Mouse (Mus musculus) neural tube, embryonic 11.5 days (tissue): ENCODE data around the gene Pnmt. TPM values are rescaled to one million over a fixed set of nuclear protein-coding genes. Genes with fewer than 3 reads are reported as not detected.

Experiments used
- ATAC-seq: fragments of 200-750 bp; cut with Nextera tagmentation; 2 replicates; pipeline ENCODE4 v1.8.0; 2017; ENCODE audit warnings: moderate number of reproducible peaks, mild to moderate bottlenecking, moderate TSS enrichment, moderate library complexity; ENCODE audit not compliant: insufficient read depth, low FRiP score, low TSS enrichment
- DNase-seq: peaks from one replicate; pipeline ENCODE4 v3.0.0-alpha.2; 2015; ENCODE audit warnings: low spot score
- H3K27ac ChIP-seq: fragments of 300-500 bp; sonication (generic); 2 replicates; pipeline ENCODE4 v1.5.1; 2014; ENCODE audit warnings: low read depth, mild to moderate bottlenecking, low read length
- H3K27me3 ChIP-seq: fragments of 300-500 bp; sonication (generic); 2 replicates; pipeline ENCODE4 v1.6.1; 2014; ENCODE audit warnings: mild to moderate bottlenecking, low read length, mixed read lengths; ENCODE audit not compliant: control insufficient read depth, insufficient read depth
- H3K36me3 ChIP-seq: fragments of 300-500 bp; sonication (generic); 2 replicates; pipeline ENCODE4 v1.6.1; 2014; ENCODE audit warnings: mild to moderate bottlenecking, low read length, moderate library complexity, mixed read lengths; ENCODE audit not compliant: control insufficient read depth, insufficient read depth
- H3K4me1 ChIP-seq: fragments of 300-500 bp; sonication (generic); 2 replicates; pipeline ENCODE4 v1.6.1; 2014; ENCODE audit warnings: low read length, mixed read lengths; ENCODE audit not compliant: control insufficient read depth, insufficient read depth
- H3K4me2 ChIP-seq: fragments of 300-500 bp; sonication (generic); 2 replicates; pipeline ENCODE4 v1.6.1; 2014; ENCODE audit warnings: low read depth, mild to moderate bottlenecking, moderate library complexity
- H3K4me3 ChIP-seq: fragments of 300-500 bp; sonication (generic); 2 replicates; pipeline ENCODE4 v1.5.1; 2014; ENCODE audit warnings: low read depth, low read length
- H3K9ac ChIP-seq: fragments of 300-500 bp; sonication (generic); 2 replicates; pipeline ENCODE4 v1.6.1; 2014; ENCODE audit warnings: mild to moderate bottlenecking, low read length
- H3K9me3 ChIP-seq: fragments of 300-500 bp; sonication (generic); 2 replicates; pipeline ENCODE4 v1.6.1; 2016; ENCODE audit warnings: low read length; ENCODE audit not compliant: control insufficient read depth
- WGBS: fragments of 180-500 bp; shearing (Covaris S2); extraction: QIAGEN DNeasy Blood & Tissue Kit; methylation state at CpG from one replicate; pipeline ENCODE4 v1.1.7; 2014; 5-methylcytosine and 5-hydroxymethylcytosine counted together
- polyA plus RNA-seq: library from polyadenylated mRNA; unstranded; fragments of >200 nt; fragmentation: Nextera tagmentation; extraction: Ambion mirVana; gene quantifications from 2 replicates; pipeline ENCODE4 v1.2.1, GENCODE M21; 2014

Gene Pnmt
- polyA plus RNA-seq, 1 experiment from 2014 or later = 0.40 TPM

- Histone ChIP-seq H3K9ac (no peak overlapping the region), H3K27ac (no peak overlapping the region), H3K9me3 (no peaks in the 10 kb centered on the region), H3K4me2 (no peak overlapping the region), H3K36me3 (no peaks in the 10 kb centered on the region), H3K27me3 (peaks cover 86% of the 10 kb centered on the region), H3K4me3 (no peak overlapping the region), H3K4me1 (peaks cover 6% of the 10 kb centered on the region; the same call in 1 of the 2 replicates)
- 8% methylated on average over 9 of the region's 9 CpGs for WGBS
- DNase-seq (no peak), ATAC-seq (no peak)
Measured at GRCm38 (mm10) chr11:98346168-98346567, 40.1 kb upstream of the Pnmt start.

- no peak overlapping the region for H3K27ac ChIP-seq
- no peak overlapping the region for H3K9ac ChIP-seq
- H3K4me1 ChIP-seq = peaks cover 3% of the 10 kb centered on the region; the same call in 1 of the 2 replicates
- no peak for ATAC-seq
- H3K4me3 ChIP-seq = no peak overlapping the region
- DNase-seq = no peak
- H3K9me3 ChIP-seq = no peaks in the 10 kb centered on the region
- peaks cover 86% of the 10 kb centered on the region for H3K27me3 ChIP-seq
- 4% methylated on average over 7 of the region's 12 CpGs for WGBS
- no peaks in the 10 kb centered on the region for H3K36me3 ChIP-seq
- no peak overlapping the region for H3K4me2 ChIP-seq
Measured at GRCm38 (mm10) chr11:98347385-98348082, 38.7 kb upstream of the Pnmt start.

GRCm38 (mm10) chr11:98348083-98348961 is 37.9 kb upstream of the Pnmt start, which contains the start of gene Ppp1r1b:
Gene Ppp1r1b (plus strand): TSS chr11:98348404.
- Histone ChIP-seq H3K27ac (no peak within 1 kb of the TSS), H3K4me1 (peaks cover 3% of the 10 kb centered on the region; the same call in 1 of the 2 replicates), H3K9me3 (no peaks in the 10 kb centered on the region), H3K4me3 (peak within 1 kb of the TSS; percentile 35), H3K9ac (peak within 1 kb of the TSS; percentile 5; the same call in 1 of the 2 replicates), H3K4me2 (peak within 1 kb of the TSS; percentile 49), H3K36me3 (no peaks in the 10 kb centered on the region), H3K27me3 (peaks cover 83% of the 10 kb centered on the region)
- no peak for ATAC-seq
- under 1% methylated on average over 55 of the region's 55 CpGs for WGBS
- DNase-seq = no peak

- ATAC-seq (no peak), DNase-seq (no peak)
- no peak overlapping the region for H3K4me2 ChIP-seq
- under 1% methylated on average over 9 of the region's 9 CpGs for WGBS
- no peaks in the 10 kb centered on the region for H3K36me3 ChIP-seq
- H3K9me3 ChIP-seq = no peaks in the 10 kb centered on the region
- peaks cover 86% of the 10 kb centered on the region for H3K27me3 ChIP-seq
- no peak overlapping the region for H3K27ac ChIP-seq
- no peak overlapping the region for H3K9ac ChIP-seq
- H3K4me3 ChIP-seq = peak overlapping the region; percentile 35; the same call in 1 of the 2 replicates
- peaks cover 3% of the 10 kb centered on the region; the same call in 1 of the 2 replicates for H3K4me1 ChIP-seq
Measured at GRCm38 (mm10) chr11:98349308-98349707, 36.9 kb upstream of the Pnmt start.

GRCm38 (mm10) chr11:98352272-98352990 is 33.8 kb upstream of the Pnmt start:
- Histone ChIP-seq H3K27me3 (peaks cover 62% of the 10 kb centered on the region), H3K4me2 (no peak overlapping the region), H3K9ac (no peak overlapping the region), H3K9me3 (no peaks in the 10 kb centered on the region), H3K4me3 (no peak overlapping the region), H3K4me1 (peaks cover 3% of the 10 kb centered on the region), H3K36me3 (no peaks in the 10 kb centered on the region), H3K27ac (no peak overlapping the region)
- ATAC-seq = no peak
- DNase-seq = no peak
- WGBS = 73% methylated on average over 18 of the region's 18 CpGs

- ATAC-seq (no peak), DNase-seq (no peak)
- Histone ChIP-seq H3K27me3 (peaks cover 50% of the 10 kb centered on the region), H3K9ac (no peak overlapping the region), H3K27ac (no peak overlapping the region), H3K36me3 (no peaks in the 10 kb centered on the region), H3K4me2 (no peak overlapping the region), H3K4me1 (peaks cover 3% of the 10 kb centered on the region), H3K9me3 (no peaks in the 10 kb centered on the region), H3K4me3 (no peak overlapping the region)
- 29% methylated on average over 8 of the region's 8 CpGs for WGBS
Measured at GRCm38 (mm10) chr11:98353651-98354211, 32.5 kb upstream of the Pnmt start.

GRCm38 (mm10) chr11:98354445-98354844 is 31.8 kb upstream of the Pnmt start:
- Histone ChIP-seq H3K36me3 (no peaks in the 10 kb centered on the region), H3K27me3 (peaks cover 43% of the 10 kb centered on the region), H3K9me3 (no peaks in the 10 kb centered on the region), H3K27ac (no peak overlapping the region), H3K4me3 (no peak overlapping the region), H3K4me1 (peaks cover 10% of the 10 kb centered on the region), H3K9ac (no peak overlapping the region), H3K4me2 (no peak overlapping the region)
- no peak for ATAC-seq
- no peak for DNase-seq
- 62% methylated on average over 14 of the region's 14 CpGs for WGBS

GRCm38 (mm10) chr11:98355732-98356299 is 30.4 kb upstream of the Pnmt start:
- Histone ChIP-seq H3K27me3 (peaks cover 29% of the 10 kb centered on the region), H3K9ac (no peak overlapping the region), H3K4me1 (peaks cover 21% of the 10 kb centered on the region), H3K4me3 (no peak overlapping the region), H3K36me3 (no peaks in the 10 kb centered on the region), H3K27ac (no peak overlapping the region), H3K9me3 (no peaks in the 10 kb centered on the region), H3K4me2 (no peak overlapping the region)
- DNase-seq (peak; percentile 60), ATAC-seq (no peak)
- 13% methylated on average over 6 of the region's 6 CpGs for WGBS
